Mouse (Mus musculus) liver, embryonic 14.5 days (tissue): ENCODE data around the gene 9530003J23Rik.

Experiments used
- CTCF ChIP-seq: IDR thresholded peaks from 2 replicates; pipeline ENCODE4 v1.5.1; 2016; ENCODE audit warnings: antibody characterized with exemption, low read depth, control low read depth
- EP300 ChIP-seq: IDR thresholded peaks from 2 replicates; pipeline ENCODE4 v1.6.1; 2016; ENCODE audit warnings: antibody characterized with exemption, low read depth

DNA sequence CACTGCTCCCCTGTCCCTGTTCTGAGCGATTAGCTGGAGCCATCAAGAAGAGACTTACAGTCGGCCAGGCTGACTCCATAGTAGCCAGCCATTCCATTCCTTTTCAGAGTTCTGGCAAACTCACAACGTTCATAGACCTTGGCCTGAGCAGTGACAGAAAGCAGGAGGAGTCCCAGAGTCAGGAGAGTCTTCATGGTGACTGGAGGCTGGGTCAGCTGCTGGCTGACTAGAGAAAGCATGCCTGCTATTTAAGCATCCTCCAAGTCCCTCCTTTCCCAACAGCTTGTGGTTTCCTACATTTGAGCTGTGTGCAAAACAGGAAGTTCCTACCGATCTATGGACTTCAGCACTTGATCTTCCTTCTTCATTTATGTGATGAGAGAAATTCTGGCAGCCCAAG is 43.5 kb upstream of the 9530003J23Rik start, which contains the start of gene Lyz2:
- TF ChIP-seq CTCF: no peak
- TF ChIP-seq EP300: no peak
